Mouse (Mus musculus) forebrain, embryonic 11.5 days (tissue): ENCODE data around the gene BC028528. TPM values are rescaled to one million over a fixed set of nuclear protein-coding genes. Genes with fewer than 3 reads are reported as not detected.
"Not testable (repeated sequence)": the region's sequence is repeated elsewhere in the genome, so short reads cannot be mapped to it uniquely, and the experiment has no call there.

Experiments
- ATAC-seq: fragments of 200-750 bp; cut with Nextera tagmentation; replicated peaks from 2 replicates; pipeline ENCODE4 v1.8.0; 2017; ENCODE audit warnings: moderate TSS enrichment; ENCODE audit not compliant: low FRiP score
- DNase-seq: peaks from one replicate; pipeline ENCODE4 v3.0.0-alpha.2; 2017; ENCODE audit warnings: low spot score
- H3K27ac ChIP-seq: fragments of 300-500 bp; sonication (generic); 2 replicates; pipeline ENCODE4 v1.5.1; 2014; ENCODE audit warnings: low read depth, low read length
- H3K27me3 ChIP-seq: fragments of 300-500 bp; sonication (generic); 2 replicates; pipeline ENCODE4 v1.6.1; 2014; ENCODE audit warnings: mild to moderate bottlenecking, low read length, mixed read lengths; ENCODE audit not compliant: control insufficient read depth, insufficient read depth
- H3K36me3 ChIP-seq: fragments of 300-500 bp; sonication (generic); 2 replicates; pipeline ENCODE4 v1.6.1; 2014; ENCODE audit warnings: mild to moderate bottlenecking, low read length, moderate library complexity, mixed read lengths; ENCODE audit not compliant: control insufficient read depth, insufficient read depth
- H3K4me1 ChIP-seq: fragments of 300-500 bp; sonication (generic); replicated peaks from 2 replicates; pipeline ENCODE4 v1.6.1; 2014; ENCODE audit warnings: low read length, mixed read lengths; ENCODE audit not compliant: control insufficient read depth, insufficient read depth
- H3K4me2 ChIP-seq: fragments of 300-500 bp; sonication (generic); 2 replicates; pipeline ENCODE4 v1.6.1; 2014; ENCODE audit warnings: low read depth, mild to moderate bottlenecking, low read length, moderate library complexity, mixed read lengths; ENCODE audit not compliant: severe bottlenecking
- H3K4me3 ChIP-seq: fragments of 300-500 bp; sonication (generic); 2 replicates; pipeline ENCODE4 v1.5.1; 2014; ENCODE audit warnings: low read depth, low read length
- H3K9ac ChIP-seq: fragments of 300-500 bp; sonication (generic); 2 replicates; pipeline ENCODE4 v1.6.1; 2014; ENCODE audit warnings: low read length
- H3K9me3 ChIP-seq: fragments of 300-500 bp; sonication (generic); 2 replicates; pipeline ENCODE4 v1.6.1; 2016; ENCODE audit warnings: low read length, mixed read lengths; ENCODE audit not compliant: control insufficient read depth
- whole genome bisulfite sequencing: fragments of 180-500 bp; shearing (Covaris S2); extraction: QIAGEN DNeasy Blood & Tissue Kit; methylation state at CpG from one replicate; pipeline ENCODE4 v1.1.7; 2014; 5-methylcytosine and 5-hydroxymethylcytosine counted together
- polyA plus RNA-seq: library from polyadenylated mRNA; unstranded; fragments of >200 nt; fragmentation: Nextera tagmentation; extraction: Ambion mirVana; gene quantifications from 2 replicates; pipeline ENCODE4 v1.2.1, GENCODE M21; 2014

Gene BC028528
- polyA plus RNA-seq, 1 experiment from 2014 or later: 10.3 TPM

GRCm38 (mm10) chr3:95902643-95903042 is 10.8 kb upstream of the BC028528 start:
- H3K27me3 ChIP-seq: no peaks in the 10 kb centered on the region; the same call in 1 of the 2 replicates
- no peaks in the 10 kb centered on the region for H3K9me3 ChIP-seq
- WGBS: 42% methylated on average over 5 of the region's 6 CpGs
- no peak overlapping the region; the same call in 1 of the 2 replicates for H3K9ac ChIP-seq
- no peak overlapping the region for H3K27ac ChIP-seq
- peaks cover 21% of the 10 kb centered on the region for H3K4me1 ChIP-seq
- no peak for DNase-seq
- no peak for ATAC-seq
- H3K4me2 ChIP-seq: peak overlapping the region; percentile 28
- H3K4me3 ChIP-seq: peak overlapping the region; percentile 7; the same call in 1 of the 2 replicates
- no peaks in the 10 kb centered on the region for H3K36me3 ChIP-seq

GRCm38 (mm10) chr3:95902373-95902625 is 10.5 kb upstream of the BC028528 start:
- ATAC-seq (no peak), DNase-seq (no peak)
- Histone ChIP-seq H3K4me2 (peak overlapping the region; percentile 28; the same call in 1 of the 2 replicates), H3K4me1 (peaks cover 21% of the 10 kb centered on the region), H3K9me3 (no peaks in the 10 kb centered on the region), H3K4me3 (no peak overlapping the region), H3K27ac (no peak overlapping the region), H3K36me3 (no peaks in the 10 kb centered on the region), H3K27me3 (no peaks in the 10 kb centered on the region; the same call in 1 of the 2 replicates), H3K9ac (peak overlapping the region; percentile 6; the same call in 1 of the 2 replicates)

GRCm38 (mm10) chr3:95901616-95902372 is 10.0 kb upstream of the BC028528 start:
- ATAC-seq (no peak), DNase-seq (no peak)
- Histone ChIP-seq H3K4me2 (no peak overlapping the region), H3K36me3 (no peaks in the 10 kb centered on the region), H3K27me3 (no peaks in the 10 kb centered on the region), H3K9ac (peak overlapping the region; percentile 6; the same call in 1 of the 2 replicates), H3K4me1 (peaks cover 21% of the 10 kb centered on the region), H3K4me3 (no peak overlapping the region), H3K27ac (no peak overlapping the region), H3K9me3 (no peaks in the 10 kb centered on the region)
- 64% methylated on average over 9 of the region's 9 CpGs for WGBS

GRCm38 (mm10) chr3:95899800-95900524 is 8.2 kb upstream of the BC028528 start:
- Histone ChIP-seq H3K4me2 (no peak overlapping the region), H3K9ac (no peak overlapping the region), H3K27ac (no peak overlapping the region), H3K4me3 (no peak overlapping the region), H3K36me3 (no peaks in the 10 kb centered on the region), H3K9me3 (no peaks in the 10 kb centered on the region), H3K4me1 (peaks cover 18% of the 10 kb centered on the region; the same call in 1 of the 2 replicates), H3K27me3 (no peaks in the 10 kb centered on the region)
- 77% methylated on average over 13 of the region's 13 CpGs for WGBS
- no peak for ATAC-seq
- DNase-seq: no peak

GRCm38 (mm10) chr3:95895501-95895900 is 3.7 kb upstream of the BC028528 start:
- H3K9me3 ChIP-seq, H3K4me3 ChIP-seq, H3K27me3 ChIP-seq, H3K36me3 ChIP-seq, ATAC-seq, DNase-seq, H3K9ac ChIP-seq, H3K4me1 ChIP-seq, H3K27ac ChIP-seq, H3K4me2 ChIP-seq: not testable (repeated sequence)
- WGBS: 92% methylated on average over 7 of the region's 7 CpGs

- Histone ChIP-seq H3K4me3 (peak overlapping the region; percentile 67), H3K9ac (peak overlapping the region; percentile 70), H3K36me3 (no peaks in the 10 kb centered on the region), H3K9me3 (no peaks in the 10 kb centered on the region), H3K4me2 (peak overlapping the region; percentile 93), H3K4me1 (peaks cover 7% of the 10 kb centered on the region; the same call in 1 of the 2 replicates), H3K27me3 (no peaks in the 10 kb centered on the region), H3K27ac (0 out of 2 replicates have a peak overlapping the region, but pooled peaks have one; percentile 25)
- ATAC-seq (no peak), DNase-seq (no peak)
- 20% methylated on average over 15 of the region's 16 CpGs for WGBS
Observed at GRCm38 (mm10) chr3:95894317-95895160, 2.7 kb upstream of the BC028528 start.

GRCm38 (mm10) chr3:95893606-95894316 is 2.0 kb upstream of the BC028528 start, which contains the start of gene Aph1a:
TSS of gene Aph1a (plus strand) at chr3:95893969.
- not testable (repeated sequence) for H3K9me3 ChIP-seq, H3K4me1 ChIP-seq, H3K27me3 ChIP-seq, H3K36me3 ChIP-seq
- peak; percentile 97 for ATAC-seq
- WGBS: 0% methylated on average over 27 of the region's 43 CpGs
- H3K4me3 ChIP-seq: peak within 1 kb of the TSS; percentile 67
- peak; percentile 97 for DNase-seq
- H3K9ac ChIP-seq: peak within 1 kb of the TSS; percentile 70
- H3K27ac ChIP-seq: 0 out of 2 replicates have a peak within 1 kb of the TSS, but pooled peaks have one; percentile 25
- peak within 1 kb of the TSS; percentile 93 for H3K4me2 ChIP-seq

- Histone ChIP-seq H3K27me3 (no peaks in the 10 kb centered on the region), H3K9me3 (no peaks in the 10 kb centered on the region), H3K4me2 (peak overlapping the region; percentile 46), H3K4me3 (peak overlapping the region; percentile 67), H3K4me1 (peaks cover 7% of the 10 kb centered on the region; the same call in 1 of the 2 replicates), H3K36me3 (no peaks in the 10 kb centered on the region), H3K27ac (no peak overlapping the region), H3K9ac (peak overlapping the region; percentile 49; the same call in 1 of the 2 replicates)
- 30% methylated on average over 7 of the region's 7 CpGs for WGBS
- DNase-seq (no peak), ATAC-seq (no peak)
Observed at GRCm38 (mm10) chr3:95893126-95893525, 1.3 kb upstream of the BC028528 start.
